Mouse (Mus musculus): ENCODE measurements around the gene Atg4d.

DNA sequence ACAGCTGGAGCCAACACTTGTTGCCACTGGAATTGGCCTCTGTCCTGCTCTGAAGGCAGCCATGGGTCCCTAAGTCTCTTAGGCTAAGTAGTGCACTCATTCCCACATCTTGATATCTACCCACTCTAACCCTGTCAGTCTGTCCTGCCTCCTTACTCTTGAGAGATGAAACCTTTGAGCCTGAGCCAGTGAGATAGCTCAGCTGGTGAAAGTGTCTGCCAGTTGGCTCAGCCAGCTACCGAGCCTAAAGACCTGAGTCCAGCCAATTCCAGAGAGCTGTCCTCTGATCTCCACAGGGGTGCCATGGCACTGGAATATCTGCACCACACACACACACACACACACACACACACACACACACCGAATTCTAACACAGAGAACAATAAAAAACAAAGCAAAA is 14.6 kb upstream of the Atg4d start:
- TF ChIP-seq POLR2A (IDR thresholded peaks at IDR 0.05; ENCODE audit: control insufficient read depth, low read depth, low read length) (no peak), CTCF (IDR thresholded peaks at IDR 0.05; ENCODE audit: control insufficient read depth, insufficient read depth, insufficient replicate concordance, low read depth, low read length) (no peak)
